Mouse (Mus musculus) brown adipose tissue, adult 24 weeks (tissue): Measurements from ENCODE around the gene 4933427I04Rik. TPM values are rescaled to one million over a fixed set of nuclear protein-coding genes. Genes with fewer than 3 reads are reported as not detected.

Experiments
- H3K27ac ChIP-seq: fragments of 200-500 bp; replicated peaks from 2 replicates; pipeline ENCODE4 v1.5.1; 2012; ENCODE audit warnings: low read depth, mild to moderate bottlenecking, low read length
- H3K4me1 ChIP-seq: fragments of 200-500 bp; 2 replicates; pipeline ENCODE4 v1.6.1; 2012; ENCODE audit warnings: low read length, mixed read lengths; ENCODE audit not compliant: control insufficient read depth, insufficient read depth, insufficient read length
- H3K4me3 ChIP-seq: fragments of 200-500 bp; 2 replicates; pipeline ENCODE4 v1.5.1; 2012; ENCODE audit warnings: low read depth, mild to moderate bottlenecking, low read length, moderate library complexity; ENCODE audit not compliant: insufficient read depth
- polyA plus RNA-seq: library from polyadenylated mRNA; stranded (reverse); fragments of >200 nt; gene quantifications from 2 replicates; pipeline ENCODE4 v1.2.4, GENCODE M21; 2012; ENCODE audit not compliant: missing spikeins, insufficient read depth, insufficient read length

4933427I04Rik gene
- polyA plus RNA-seq, 1 experiment: not detected

DNA sequence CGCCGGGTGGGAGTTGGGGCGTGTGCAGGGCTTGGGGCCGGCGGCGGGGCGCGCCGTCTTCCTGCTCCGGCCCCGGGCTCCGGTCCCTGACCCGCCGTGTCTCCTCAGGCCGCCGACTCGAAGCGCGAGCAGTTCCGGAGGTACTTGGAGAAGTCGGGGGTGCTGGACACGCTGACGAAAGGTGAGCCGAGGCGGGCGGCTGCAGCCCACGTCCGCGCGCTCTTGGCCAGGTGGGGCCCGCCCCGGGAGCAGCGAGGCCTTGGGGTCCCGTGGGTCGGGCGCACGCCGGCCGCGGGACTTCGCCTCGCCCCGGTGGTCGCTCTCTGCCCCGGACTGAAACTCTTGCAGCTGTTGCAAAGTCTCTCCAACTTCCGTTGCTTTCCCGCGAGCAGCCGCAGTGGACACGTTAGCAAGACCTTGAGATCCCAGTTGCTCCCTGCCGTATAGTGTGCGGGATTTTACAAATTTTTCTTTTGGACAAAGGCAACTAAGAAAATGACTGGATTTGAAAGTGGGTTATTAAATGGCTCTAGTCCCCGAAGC, 45.7 kb downstream of the 4933427I04Rik start:
- no peak overlapping the region; the same call in 1 of the 2 replicates for H3K27ac ChIP-seq
- H3K4me3 ChIP-seq: peak overlapping the region; percentile 71
- peaks cover 2% of the 10 kb centered on the region; the same call in 1 of the 2 replicates for H3K4me1 ChIP-seq

DNA sequence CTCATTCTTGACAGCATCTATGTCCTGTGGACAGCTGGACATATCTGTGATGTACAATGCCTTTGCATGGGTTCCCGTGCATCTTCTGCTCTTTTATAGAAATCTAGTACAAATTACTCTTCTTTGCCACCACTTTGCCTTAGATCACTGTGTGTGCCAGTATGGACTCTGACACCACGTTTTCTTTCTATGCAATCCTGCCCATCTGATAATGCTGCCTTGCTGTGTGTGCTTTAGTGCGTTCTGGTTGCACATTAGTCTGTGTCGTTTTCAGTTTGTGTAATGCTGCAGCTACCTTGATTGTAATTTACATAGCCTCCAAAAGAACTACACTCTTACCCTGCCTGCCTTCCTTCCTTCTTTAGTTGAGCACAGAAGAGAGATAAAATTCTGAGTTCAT, 52.0 kb downstream of the 4933427I04Rik start:
- no peak overlapping the region for H3K27ac ChIP-seq
- no peak overlapping the region for H3K4me3 ChIP-seq
- H3K4me1 ChIP-seq: no peaks in the 10 kb centered on the region

GRCm38 (mm10) chr4:123912431-123912830, 53.0 kb downstream of the 4933427I04Rik start:
- Histone ChIP-seq H3K4me1 (no peaks in the 10 kb centered on the region), H3K27ac (no peak overlapping the region), H3K4me3 (no peak overlapping the region)

Other genes starting within 250 kb of the 4933427I04Rik start
- gene Macf1, start 175.3 kb upstream of the 4933427I04Rik start, polyA plus RNA-seq: 74.3 and 90.1 TPM in 2 replicates
- 1,258 and 1,341 TPM in 2 replicates for gene Ndufs5, start 141.5 kb upstream of the 4933427I04Rik start, polyA plus RNA-seq
- 41.9 and 46.0 TPM in 2 replicates for gene Akirin1, start 109.3 kb upstream of the 4933427I04Rik start, polyA plus RNA-seq
- gene Rhbdl2, start 71.8 kb upstream of the 4933427I04Rik start, polyA plus RNA-seq: not detected in 2 replicates
- gene Mycbp, start 45.2 kb downstream of the 4933427I04Rik start, polyA plus RNA-seq: 70.1 and 80.7 TPM in 2 replicates
- 91.0 and 96.9 TPM in 2 replicates for gene Rragc, start 57.8 kb downstream of the 4933427I04Rik start, polyA plus RNA-seq
- not detected in 2 replicates for gene 4930535I16Rik, start 58.3 kb downstream of the 4933427I04Rik start, polyA plus RNA-seq